Mouse (Mus musculus): ENCODE results near the gene Suz12. TPM values are rescaled to one million over a fixed set of nuclear protein-coding genes. Genes with fewer than 3 reads are reported as not detected.
"Not testable (repeated sequence)": the region's sequence is repeated elsewhere in the genome, so short reads cannot be mapped to it uniquely, and the experiment has no call there.

The Suz12 gene
- polyA plus RNA-seq, 1 experiment from 2014 or later, result 36.1 TPM

DNA sequence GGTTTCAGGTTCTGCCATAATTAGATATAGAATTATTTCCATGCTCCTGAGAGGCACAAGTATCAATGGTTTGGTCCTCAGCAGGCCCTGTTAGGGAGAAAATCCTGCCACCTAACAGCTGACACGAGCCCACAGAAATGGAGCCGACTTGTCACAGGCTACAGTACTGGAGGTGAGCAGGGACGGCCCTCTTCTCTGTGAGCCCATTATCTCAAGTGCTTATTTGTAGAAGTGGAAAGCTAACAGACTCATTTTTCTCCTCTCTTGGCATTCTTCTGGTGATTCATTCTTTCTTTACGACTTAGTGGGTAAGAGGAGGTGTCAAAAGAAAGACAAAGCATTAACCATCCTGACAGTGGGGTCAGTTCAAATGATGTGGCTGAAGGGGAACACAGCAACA lies 61.8 kb downstream of the Suz12 start:
- no peaks in the 10 kb centered on the region for H3K9me3 ChIP-seq (ENCODE audit: control insufficient read depth, low read length)
- no peak overlapping the region for H3K27ac ChIP-seq (ENCODE audit: low read depth, low read length)
- no peak for DNase-seq (ENCODE audit: low spot score)
- no peak overlapping the region for H3K4me3 ChIP-seq (ENCODE audit: low read depth, low read length)
- H3K27me3 ChIP-seq (ENCODE audit: control insufficient read depth, insufficient read depth, low read length), result no peaks in the 10 kb centered on the region
- no peak overlapping the region for H3K4me2 ChIP-seq (replicated peaks; ENCODE audit: low read depth, low read length)
- 83% methylated on average over 4 of the region's 4 CpGs for WGBS
- ATAC-seq (ENCODE audit: low FRiP score), result no peak
- H3K4me1 ChIP-seq (replicated peaks; ENCODE audit: control insufficient read depth, insufficient read depth, low read length), result no peaks in the 10 kb centered on the region
- no peak overlapping the region for H3K9ac ChIP-seq (ENCODE audit: low read depth, low read length)
- peaks cover 3% of the 10 kb centered on the region; the same call in 1 of the 2 replicates for H3K36me3 ChIP-seq (ENCODE audit: control insufficient read depth, insufficient read depth, low read length)

- DNase-seq (ENCODE audit: low spot score) (no peak), ATAC-seq (ENCODE audit: low FRiP score) (no peak)
- no peak overlapping the region for H3K4me3 ChIP-seq (ENCODE audit: low read depth, low read length)
- no peaks in the 10 kb centered on the region for H3K9me3 ChIP-seq (ENCODE audit: control insufficient read depth, low read length)
- no peak overlapping the region for H3K4me2 ChIP-seq (replicated peaks; ENCODE audit: low read depth, low read length)
- H3K4me1 ChIP-seq (replicated peaks; ENCODE audit: control insufficient read depth, insufficient read depth, low read length), result no peaks in the 10 kb centered on the region
- H3K9ac ChIP-seq (ENCODE audit: low read depth, low read length), result no peak overlapping the region
- no peak overlapping the region for H3K27ac ChIP-seq (ENCODE audit: low read depth, low read length)
- peaks cover 5% of the 10 kb centered on the region; the same call in 1 of the 2 replicates for H3K36me3 ChIP-seq (ENCODE audit: control insufficient read depth, insufficient read depth, low read length)
- WGBS, result 95% methylated on average over 9 of the region's 9 CpGs
- no peaks in the 10 kb centered on the region for H3K27me3 ChIP-seq (ENCODE audit: control insufficient read depth, insufficient read depth, low read length)
Observed at GRCm38 (mm10) chr11:80056141-80056540, 63.2 kb downstream of the Suz12 start.

- H3K4me2 ChIP-seq (replicated peaks; ENCODE audit: low read depth, low read length), result no peak overlapping the region
- no peaks in the 10 kb centered on the region for H3K27me3 ChIP-seq (ENCODE audit: control insufficient read depth, insufficient read depth, low read length)
- H3K4me3 ChIP-seq (ENCODE audit: low read depth, low read length), result no peak overlapping the region
- ATAC-seq (ENCODE audit: low FRiP score), result no peak
- no peaks in the 10 kb centered on the region for H3K4me1 ChIP-seq (replicated peaks; ENCODE audit: control insufficient read depth, insufficient read depth, low read length)
- H3K9ac ChIP-seq (ENCODE audit: low read depth, low read length), result no peak overlapping the region
- no peak overlapping the region for H3K27ac ChIP-seq (ENCODE audit: low read depth, low read length)
- DNase-seq (ENCODE audit: low spot score), result no peak
- H3K36me3 ChIP-seq (ENCODE audit: control insufficient read depth, insufficient read depth, low read length), result peaks cover 5% of the 10 kb centered on the region; the same call in 1 of the 2 replicates
- no peaks in the 10 kb centered on the region for H3K9me3 ChIP-seq (ENCODE audit: control insufficient read depth, low read length)
- WGBS, result 89% methylated on average over 4 of the region's 4 CpGs
Observed at GRCm38 (mm10) chr11:80062159-80062558, 69.3 kb downstream of the Suz12 start.

GRCm38 (mm10) chr11:80066373-80066772 lies 73.5 kb downstream of the Suz12 start:
- not testable (repeated sequence) for H3K27ac ChIP-seq (ENCODE audit: low read depth, low read length); ATAC-seq (ENCODE audit: low FRiP score); H3K27me3 ChIP-seq (ENCODE audit: control insufficient read depth, insufficient read depth, low read length); H3K36me3 ChIP-seq (ENCODE audit: control insufficient read depth, insufficient read depth, low read length); DNase-seq (ENCODE audit: low spot score); H3K9ac ChIP-seq (ENCODE audit: low read depth, low read length); H3K4me3 ChIP-seq (ENCODE audit: low read depth, low read length); H3K9me3 ChIP-seq (ENCODE audit: control insufficient read depth, low read length); H3K4me2 ChIP-seq (replicated peaks; ENCODE audit: low read depth, low read length); H3K4me1 ChIP-seq (replicated peaks; ENCODE audit: control insufficient read depth, insufficient read depth, low read length)
- 86% methylated on average over 4 of the region's 4 CpGs for WGBS

DNA sequence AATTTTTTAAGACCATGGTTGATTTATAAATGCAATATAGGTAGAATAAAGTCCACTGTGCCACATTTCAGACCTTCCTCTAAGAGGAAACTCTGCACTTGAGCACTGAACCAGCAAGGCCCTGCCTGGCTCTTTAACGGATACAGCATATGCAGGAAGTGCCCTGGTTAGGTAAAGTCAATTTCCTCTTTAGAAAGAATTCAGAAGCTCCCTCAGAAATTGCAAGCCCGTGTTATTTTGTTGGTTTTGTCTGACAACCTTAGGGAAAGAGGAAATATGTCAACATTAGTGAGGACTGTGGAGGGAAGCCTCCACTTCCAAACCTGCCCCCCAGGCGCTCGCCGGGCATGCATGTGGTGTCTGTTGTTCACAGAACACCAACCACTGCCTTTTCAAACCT lies 74.7 kb downstream of the Suz12 start:
- no peaks in the 10 kb centered on the region for H3K36me3 ChIP-seq (ENCODE audit: control insufficient read depth, insufficient read depth, low read length)
- H3K4me1 ChIP-seq (replicated peaks; ENCODE audit: control insufficient read depth, insufficient read depth, low read length), result no peaks in the 10 kb centered on the region
- no peak overlapping the region for H3K9ac ChIP-seq (ENCODE audit: low read depth, low read length)
- no peak overlapping the region for H3K4me3 ChIP-seq (ENCODE audit: low read depth, low read length)
- H3K27ac ChIP-seq (ENCODE audit: low read depth, low read length), result no peak overlapping the region
- WGBS, result 91% methylated on average over 5 of the region's 5 CpGs
- ATAC-seq (ENCODE audit: low FRiP score) (no peak), DNase-seq (ENCODE audit: low spot score) (no peak)
- no peaks in the 10 kb centered on the region for H3K9me3 ChIP-seq (ENCODE audit: control insufficient read depth, low read length)
- no peak overlapping the region for H3K4me2 ChIP-seq (replicated peaks; ENCODE audit: low read depth, low read length)
- no peaks in the 10 kb centered on the region for H3K27me3 ChIP-seq (ENCODE audit: control insufficient read depth, insufficient read depth, low read length)

DNA sequence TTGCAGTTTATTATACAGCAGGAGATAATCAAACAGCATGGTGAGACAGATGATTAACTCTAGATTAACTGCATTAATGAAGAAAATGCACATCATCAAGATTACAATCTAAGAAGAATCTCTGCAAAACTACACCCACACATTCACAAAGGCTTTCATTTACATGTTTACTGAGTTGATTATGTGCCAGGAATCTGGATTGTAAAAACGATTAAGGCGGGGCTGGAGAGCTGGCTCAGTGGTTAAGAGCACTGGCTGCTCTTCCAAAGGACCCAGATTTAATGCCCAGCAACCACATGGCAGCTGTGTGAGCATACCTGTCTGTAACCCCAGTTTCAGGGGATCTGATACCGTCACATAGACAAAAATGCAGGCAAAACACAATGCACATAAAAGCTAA lies 76.9 kb downstream of the Suz12 start:
- Histone ChIP-seq H3K9ac (ENCODE audit: low read depth, low read length) (no peak overlapping the region), H3K4me3 (ENCODE audit: low read depth, low read length) (no peak overlapping the region), H3K27ac (ENCODE audit: low read depth, low read length) (no peak overlapping the region), H3K36me3 (ENCODE audit: control insufficient read depth, insufficient read depth, low read length) (no peaks in the 10 kb centered on the region), H3K9me3 (ENCODE audit: control insufficient read depth, low read length) (no peaks in the 10 kb centered on the region), H3K27me3 (ENCODE audit: control insufficient read depth, insufficient read depth, low read length) (no peaks in the 10 kb centered on the region), H3K4me1 (replicated peaks; ENCODE audit: control insufficient read depth, insufficient read depth, low read length) (no peaks in the 10 kb centered on the region), H3K4me2 (replicated peaks; ENCODE audit: low read depth, low read length) (no peak overlapping the region)
- 87% methylated on average over 3 of the region's 3 CpGs for WGBS
- ATAC-seq (ENCODE audit: low FRiP score) (no peak), DNase-seq (ENCODE audit: low spot score) (no peak)

DNA sequence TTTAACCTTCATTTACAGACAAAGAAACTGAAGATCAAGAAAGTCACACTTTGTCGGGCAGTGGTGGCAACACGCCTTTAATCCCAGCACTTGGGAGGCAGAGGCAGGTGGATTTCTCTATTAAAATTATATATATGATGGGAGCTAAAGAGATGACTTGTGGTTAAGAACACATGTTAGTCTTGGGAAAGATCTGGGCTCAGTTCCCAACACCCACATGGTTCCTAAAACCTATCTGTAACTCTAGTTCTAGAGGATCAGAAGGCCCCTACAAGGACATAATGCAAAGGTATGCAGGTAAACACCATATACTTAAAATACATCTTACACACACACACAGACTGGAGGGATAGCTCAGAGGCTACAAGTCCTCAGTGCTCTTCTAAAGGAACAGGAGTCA lies 78.1 kb downstream of the Suz12 start:
- Histone ChIP-seq H3K9ac (ENCODE audit: low read depth, low read length) (no peak overlapping the region), H3K4me2 (replicated peaks; ENCODE audit: low read depth, low read length) (no peak overlapping the region), H3K4me3 (ENCODE audit: low read depth, low read length) (no peak overlapping the region), H3K9me3 (ENCODE audit: control insufficient read depth, low read length) (no peaks in the 10 kb centered on the region), H3K27me3 (ENCODE audit: control insufficient read depth, insufficient read depth, low read length) (no peaks in the 10 kb centered on the region), H3K36me3 (ENCODE audit: control insufficient read depth, insufficient read depth, low read length) (no peaks in the 10 kb centered on the region), H3K4me1 (replicated peaks; ENCODE audit: control insufficient read depth, insufficient read depth, low read length) (no peaks in the 10 kb centered on the region), H3K27ac (ENCODE audit: low read depth, low read length) (no peak overlapping the region)
- 100% methylated on average over 2 of the region's 2 CpGs for WGBS
- ATAC-seq (ENCODE audit: low FRiP score) (no peak), DNase-seq (ENCODE audit: low spot score) (no peak)

DNA sequence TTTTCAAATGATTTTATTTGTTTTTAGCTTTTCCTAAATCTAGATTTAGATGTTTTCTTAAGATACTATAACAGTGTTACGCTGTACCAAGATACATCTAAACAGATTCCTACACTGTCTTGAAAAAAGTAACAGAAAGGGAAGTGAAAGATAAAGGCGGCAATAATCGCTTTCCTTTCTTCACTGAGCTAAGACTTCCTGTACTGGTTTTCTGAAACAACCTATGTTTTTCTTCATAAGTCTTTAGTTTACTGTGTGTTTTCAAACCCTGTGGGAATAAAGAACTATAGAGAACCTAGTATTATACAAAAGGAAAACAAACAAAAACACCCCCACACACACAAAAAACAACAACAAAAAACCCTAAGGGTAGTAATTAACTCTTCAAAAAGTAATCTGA lies 79.5 kb downstream of the Suz12 start:
- Histone ChIP-seq H3K27ac (ENCODE audit: low read depth, low read length) (no peak overlapping the region), H3K9me3 (ENCODE audit: control insufficient read depth, low read length) (no peaks in the 10 kb centered on the region), H3K27me3 (ENCODE audit: control insufficient read depth, insufficient read depth, low read length) (no peaks in the 10 kb centered on the region), H3K4me2 (replicated peaks; ENCODE audit: low read depth, low read length) (no peak overlapping the region), H3K36me3 (ENCODE audit: control insufficient read depth, insufficient read depth, low read length) (no peaks in the 10 kb centered on the region), H3K9ac (ENCODE audit: low read depth, low read length) (no peak overlapping the region), H3K4me3 (ENCODE audit: low read depth, low read length) (no peak overlapping the region), H3K4me1 (replicated peaks; ENCODE audit: control insufficient read depth, insufficient read depth, low read length) (no peaks in the 10 kb centered on the region)
- no peak for DNase-seq (ENCODE audit: low spot score)
- 92% methylated on average over 3 of the region's 3 CpGs for WGBS
- ATAC-seq (ENCODE audit: low FRiP score), result no peak

DNA sequence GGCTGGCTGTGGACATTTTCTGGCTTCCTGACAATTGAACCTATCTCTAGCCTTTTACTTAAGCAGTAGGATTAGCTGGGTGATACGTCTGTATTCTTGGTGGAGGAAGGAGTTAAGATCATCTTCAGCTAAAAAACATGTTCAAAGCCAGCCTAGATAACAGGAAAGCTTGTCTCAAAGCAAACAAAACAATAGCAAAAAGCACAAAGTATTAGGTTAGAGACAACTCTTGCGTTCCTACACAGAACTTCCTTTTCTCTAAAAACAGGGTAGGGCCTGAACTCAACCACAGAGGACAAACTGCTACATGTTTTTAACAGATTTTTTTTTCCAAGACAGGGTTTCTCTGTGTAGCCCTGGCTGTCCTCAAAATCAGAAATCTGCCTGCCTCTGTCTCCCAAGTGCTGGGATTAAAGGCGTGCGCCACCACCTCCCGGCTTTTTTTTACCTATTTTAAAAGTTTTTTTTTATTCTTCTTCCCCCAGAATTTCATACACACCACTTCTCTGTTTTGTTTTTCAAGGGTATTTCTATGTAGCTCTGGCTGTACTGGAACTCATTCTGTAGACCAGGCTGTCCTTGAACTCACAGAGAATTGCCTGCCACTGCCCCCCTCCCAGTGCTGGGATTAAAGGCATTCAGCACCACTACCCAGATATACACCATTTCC lies 82.8 kb downstream of the Suz12 start:
- Histone ChIP-seq H3K36me3 (ENCODE audit: control insufficient read depth, insufficient read depth, low read length) (no peaks in the 10 kb centered on the region), H3K4me1 (replicated peaks; ENCODE audit: control insufficient read depth, insufficient read depth, low read length) (0 out of 2 replicates have a peak, but pooled peaks cover 2% of the 10 kb centered on the region), H3K9ac (ENCODE audit: low read depth, low read length) (no peak overlapping the region), H3K27me3 (ENCODE audit: control insufficient read depth, insufficient read depth, low read length) (no peaks in the 10 kb centered on the region), H3K27ac (ENCODE audit: low read depth, low read length) (no peak overlapping the region), H3K4me2 (replicated peaks; ENCODE audit: low read depth, low read length) (no peak overlapping the region), H3K4me3 (ENCODE audit: low read depth, low read length) (no peak overlapping the region), H3K9me3 (ENCODE audit: control insufficient read depth, low read length) (no peaks in the 10 kb centered on the region)
- WGBS, result 97% methylated on average over 5 of the region's 5 CpGs
- DNase-seq (ENCODE audit: low spot score) (no peak), ATAC-seq (ENCODE audit: low FRiP score) (no peak)
